Mouse (Mus musculus): Measurements from ENCODE around the gene Garnl3. TPM values are rescaled to one million over a fixed set of nuclear protein-coding genes. Genes with fewer than 3 reads are reported as not detected.

Garnl3 gene
- total RNA-seq, 2 experiments from 2014 or later: 35.7 to 39.7 TPM

DNA sequence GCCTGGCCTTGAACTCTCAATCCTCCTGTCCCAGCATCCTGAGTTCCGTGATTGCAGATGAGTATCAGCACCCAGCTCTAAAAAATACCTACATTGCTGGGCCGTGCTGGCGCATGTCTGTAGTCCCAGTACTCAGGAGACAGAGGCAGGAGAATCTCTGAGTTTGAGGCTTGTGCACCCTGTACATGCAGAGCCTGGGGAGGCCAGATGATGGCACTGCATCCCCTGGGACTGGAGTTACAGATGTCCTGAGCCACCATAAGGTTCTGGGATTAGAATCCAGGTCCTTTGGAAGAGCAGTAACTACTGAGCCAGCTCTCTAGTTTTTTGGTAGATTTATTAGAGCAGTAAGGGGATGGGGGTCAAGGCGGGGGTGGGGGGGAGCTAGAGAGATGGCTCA is 191.0 kb downstream of the Garnl3 start:
- DNase-seq (ENCODE audit: low spot score in 2 of 2): no peak

- DNase-seq (ENCODE audit: low spot score in 2 of 2): no peak
These were observed 192.0 kb downstream of the Garnl3 start for GRCm38 (mm10) chr2:32939418-32939817.

- DNase-seq (ENCODE audit: low spot score in 2 of 2): no peak
These were observed 192.7 kb downstream of the Garnl3 start for GRCm38 (mm10) chr2:32938741-32939140.

Other genes starting within 250 kb of the Garnl3 start
- gene Rpl12, start 170.1 kb downstream of the Garnl3 start, total RNA-seq (2021): 100 to 1,000 TPM; 274 to 283 TPM
- 10 to 100 TPM; 23.7 to 26.5 TPM for gene Lrsam1, start 170.0 kb downstream of the Garnl3 start, total RNA-seq (2021)
- gene Slc2a8, start 149.6 kb downstream of the Garnl3 start, total RNA-seq (2021): 10 to 100 TPM; 19.7 to 20.4 TPM
- 10 to 100 TPM; 41.9 to 51.7 TPM for gene Angptl2, start 84.4 kb upstream of the Garnl3 start, total RNA-seq (2021)
- 10 to 100 TPM in 1 of 2 experiments, 1 to 10 TPM in 1; 7.6 to 10.1 TPM for gene Ralgps1, start 239.8 kb upstream of the Garnl3 start, total RNA-seq (2021)